Mouse (Mus musculus) testis, adult 2 months (tissue): ENCODE results near the gene Trp73.

Source experiments
- CTCF ChIP-seq: fragments of 200-500 bp; IDR thresholded peaks from 2 replicates; pipeline ENCODE4 v1.5.1; 2012; ENCODE audit warnings: low read depth, mild to moderate bottlenecking, inconsistent platforms, low read length, moderate library complexity; ENCODE audit not compliant: control insufficient read depth, insufficient read depth, insufficient replicate concordance
- POLR2A ChIP-seq: fragments of 200-500 bp; IDR thresholded peaks from 2 replicates; pipeline ENCODE4 v1.6.1; 2012; ENCODE audit warnings: low read depth, mild to moderate bottlenecking, inconsistent platforms, low read length, moderate library complexity; ENCODE audit not compliant: control insufficient read depth

DNA sequence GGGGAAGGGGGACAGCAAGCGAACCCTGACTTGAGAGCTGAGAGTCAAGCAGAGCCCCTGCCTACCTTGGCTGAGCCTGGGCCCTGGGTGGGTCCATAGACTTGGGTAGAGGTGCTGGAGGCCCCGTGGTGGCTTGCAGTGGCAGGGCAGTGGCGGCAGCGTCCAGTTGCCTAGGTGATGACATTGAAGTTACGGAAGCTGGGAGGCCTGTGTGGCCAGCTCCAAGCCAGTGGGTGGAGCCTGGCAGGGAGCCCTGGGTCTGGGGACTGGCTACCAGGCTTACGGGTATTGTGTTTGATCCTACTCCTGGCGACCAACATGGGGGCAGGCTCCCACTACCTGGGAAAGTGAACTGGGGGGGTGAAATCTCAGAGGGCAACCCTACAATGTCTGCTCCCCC lies 23.6 kb downstream of the Trp73 start:
- TF ChIP-seq CTCF, result no peak
- no peak for TF ChIP-seq POLR2A
